Mouse (Mus musculus): ENCODE measurements around the gene Cdk8. TPM values are rescaled to one million over a fixed set of nuclear protein-coding genes. Genes with fewer than 3 reads are reported as not detected.

Gene Cdk8
- total RNA-seq, 2 experiments from 2014 or later, result 60.3 to 60.4 TPM

DNA sequence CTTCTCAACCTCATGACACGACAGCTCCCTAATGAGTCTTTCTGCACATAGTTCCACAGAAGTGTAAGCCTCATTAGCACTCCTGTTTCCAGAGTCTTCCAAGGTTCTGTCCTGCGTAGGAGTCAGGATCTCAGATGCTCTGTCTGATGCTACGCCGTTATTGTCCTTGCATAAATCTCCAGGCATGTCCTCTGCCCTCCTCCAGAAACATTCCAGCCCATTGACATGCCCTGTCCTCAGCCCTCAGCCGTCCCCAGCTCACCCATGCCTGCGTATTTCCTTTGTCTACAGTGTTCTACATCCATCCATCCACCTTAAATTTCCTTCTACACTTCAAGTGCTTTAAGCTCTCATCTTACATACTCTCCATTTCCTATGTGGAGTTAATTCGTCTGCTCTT is 121.0 kb downstream of the Cdk8 start:
- no peak for ATAC-seq (replicated peaks; ENCODE audit: low FRiP score, low TSS enrichment, poor library complexity, severe bottlenecking)

Other genes starting within 250 kb of the Cdk8 start
- not detected in 2 replicates for gene Cyp3a25, start 221.6 kb upstream of the Cdk8 start, total RNA-seq (2014; fragmentation: Nextera tagmentation)
- not detected in 2 replicates for gene Cyp3a25, start 221.6 kb upstream of the Cdk8 start, total RNA-seq (2017)
- not detected in 2 replicates for gene Cyp3a59, start 152.0 kb upstream of the Cdk8 start, total RNA-seq (2014; fragmentation: Nextera tagmentation)
- gene Cyp3a59, start 152.0 kb upstream of the Cdk8 start, total RNA-seq (2017), result not detected in 2 replicates
- not detected in 2 replicates for gene Gm5565, start 70.7 kb upstream of the Cdk8 start, total RNA-seq (2014; fragmentation: Nextera tagmentation)
- gene Gm5565, start 70.7 kb upstream of the Cdk8 start, total RNA-seq (2017), result not detected in 2 replicates
- gene Gm6309, start 60.5 kb upstream of the Cdk8 start, total RNA-seq (2014; fragmentation: Nextera tagmentation), result not detected in 2 replicates
- not detected in 2 replicates for gene Gm6309, start 60.5 kb upstream of the Cdk8 start, total RNA-seq (2017)
- gene 1700001J03Rik, start 45.9 kb upstream of the Cdk8 start, total RNA-seq (2014; fragmentation: Nextera tagmentation), result not detected in 2 replicates
- gene 1700001J03Rik, start 45.9 kb upstream of the Cdk8 start, total RNA-seq (2017), result not detected in 2 replicates
- 14.0 and 15.1 TPM in 2 replicates for gene Rnf6, start 9.7 kb upstream of the Cdk8 start, total RNA-seq (2014; fragmentation: Nextera tagmentation)
- 25.2 and 34.4 TPM in 2 replicates for gene Rnf6, start 9.7 kb upstream of the Cdk8 start, total RNA-seq (2017)
- not detected in 2 replicates for gene Wasf3, start 153.8 kb downstream of the Cdk8 start, total RNA-seq (2014; fragmentation: Nextera tagmentation)
- gene Wasf3, start 153.8 kb downstream of the Cdk8 start, total RNA-seq (2017), result not detected in 2 replicates